Mouse (Mus musculus) liver, adult 2 months (tissue): ENCODE data around the gene Smarcd2.

Source experiments
- CTCF ChIP-seq: fragments of 200-500 bp; IDR thresholded peaks from 2 replicates; pipeline ENCODE4 v1.5.1; 2011; ENCODE audit warnings: low read depth, low read length, control low read depth
- POLR2A ChIP-seq: fragments of 200-500 bp; IDR thresholded peaks from 2 replicates; pipeline ENCODE4 v1.6.1; 2011; ENCODE audit warnings: low read length, control low read depth; ENCODE audit not compliant: insufficient read depth; ENCODE audit errors: extremely low read depth

GRCm38 (mm10) chr11:106286987-106287386, 14.2 kb upstream of the Smarcd2 start:
- no peak for TF ChIP-seq POLR2A
- TF ChIP-seq CTCF = no peak
